Mouse (Mus musculus) brain, embryonic 14.5 days (tissue): ENCODE results near the gene Ccnf.

Experiments used
- CTCF ChIP-seq: fragments of 200-500 bp; IDR thresholded peaks from 2 replicates; pipeline ENCODE4 v1.5.1; 2012; ENCODE audit warnings: inconsistent platforms, mild to moderate bottlenecking, moderate library complexity, borderline replicate concordance; ENCODE audit not compliant: insufficient read depth, insufficient read length; ENCODE audit errors: extremely low read depth
- POLR2A ChIP-seq: fragments of 200-500 bp; IDR thresholded peaks from 2 replicates; pipeline ENCODE4 v1.6.1; 2012; ENCODE audit warnings: mild to moderate bottlenecking, inconsistent platforms, borderline replicate concordance; ENCODE audit not compliant: poor library complexity, insufficient read depth, insufficient read length, severe bottlenecking; ENCODE audit errors: extremely low read depth

- TF ChIP-seq CTCF: no peak
- no peak for TF ChIP-seq POLR2A
These were observed 43.3 kb downstream of the Ccnf start for GRCm38 (mm10) chr17:24207768-24208640.
